Mouse (Mus musculus): ENCODE data around the gene Cbx2.

DNA sequence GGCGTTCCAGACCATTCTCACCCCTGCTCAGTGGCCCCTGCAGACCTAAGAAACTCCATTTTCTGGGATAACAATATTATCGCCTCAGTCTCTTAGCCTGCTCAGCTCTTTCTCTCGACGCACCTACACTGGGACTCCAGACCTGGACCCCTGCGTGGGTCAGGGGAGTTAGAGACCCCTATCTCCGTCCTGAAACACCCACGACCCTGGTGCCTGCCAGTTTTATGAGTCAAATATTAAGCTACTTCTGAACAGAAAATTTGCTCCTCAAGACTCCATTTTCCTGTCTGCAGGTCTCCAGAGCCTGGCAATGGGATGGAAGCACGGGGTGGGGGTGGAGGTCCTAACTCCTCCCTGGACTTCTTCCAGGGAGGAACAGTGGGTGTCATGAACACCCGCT, 34.5 kb downstream of the Cbx2 start:
- no peak for TF ChIP-seq POLR2A (IDR thresholded peaks at IDR 0.05; ENCODE audit: extremely low read depth, insufficient read depth, low read length)
- no peak for TF ChIP-seq CTCF (IDR thresholded peaks at IDR 0.05; ENCODE audit: low read depth, low read length)

Data from liver, adult 2 months (tissue).